Mouse (Mus musculus): Measurements from ENCODE around the gene Ptpra. TPM values are rescaled to one million over a fixed set of nuclear protein-coding genes. Genes with fewer than 3 reads are reported as not detected.
"Not testable (repeated sequence)": the region's sequence is repeated elsewhere in the genome, so short reads cannot be mapped to it uniquely, and the experiment has no call there.

Gene Ptpra
- polyA plus RNA-seq, 1 experiment from 2014 or later = 99.3 TPM

GRCm38 (mm10) chr2:130513907-130514306, 63.8 kb downstream of the Ptpra start:
- H3K9me3 ChIP-seq (ENCODE audit: low read depth, low read length) = no peaks in the 10 kb centered on the region
- ATAC-seq (ENCODE audit: insufficient read depth) (no peak), DNase-seq (no peak)
- H3K27ac ChIP-seq (ENCODE audit: low read depth) = no peak overlapping the region
- WGBS = 92% methylated on average over 8 of the region's 8 CpGs
- no peak overlapping the region for H3K4me2 ChIP-seq
- H3K27me3 ChIP-seq (ENCODE audit: insufficient read depth, low read length) = no peaks in the 10 kb centered on the region
- peaks cover 33% of the 10 kb centered on the region; the same call in 1 of the 2 replicates for H3K36me3 ChIP-seq (ENCODE audit: insufficient read depth)
- H3K4me3 ChIP-seq (ENCODE audit: low read depth, low read length) = no peak overlapping the region
- no peak for TF ChIP-seq CTCF (IDR thresholded peaks at IDR 0.05; ENCODE audit: low read depth)
- H3K9ac ChIP-seq = no peak overlapping the region
- H3K4me1 ChIP-seq (ENCODE audit: insufficient read depth) = no peaks in the 10 kb centered on the region

- WGBS = 75% methylated on average over 5 of the region's 5 CpGs
- no peaks in the 10 kb centered on the region for H3K4me1 ChIP-seq (ENCODE audit: insufficient read depth)
- no peaks in the 10 kb centered on the region for H3K9me3 ChIP-seq (ENCODE audit: low read depth, low read length)
- peaks cover 31% of the 10 kb centered on the region for H3K36me3 ChIP-seq (ENCODE audit: insufficient read depth)
- no peaks in the 10 kb centered on the region for H3K27me3 ChIP-seq (ENCODE audit: insufficient read depth, low read length)
- TF ChIP-seq CTCF (IDR thresholded peaks at IDR 0.05; ENCODE audit: low read depth) = no peak
- no peak overlapping the region for H3K4me2 ChIP-seq
- H3K4me3 ChIP-seq (ENCODE audit: low read depth, low read length) = no peak overlapping the region
- no peak for ATAC-seq (ENCODE audit: insufficient read depth)
- no peak overlapping the region for H3K27ac ChIP-seq (ENCODE audit: low read depth)
- no peak for DNase-seq
- no peak overlapping the region for H3K9ac ChIP-seq
Observed at GRCm38 (mm10) chr2:130515791-130516190, 65.7 kb downstream of the Ptpra start.

- Histone ChIP-seq H3K36me3 (ENCODE audit: insufficient read depth) (peaks cover 58% of the 10 kb centered on the region), H3K9ac (no peak overlapping the region), H3K4me1 (ENCODE audit: insufficient read depth) (no peaks in the 10 kb centered on the region), H3K4me3 (ENCODE audit: low read depth, low read length) (no peak overlapping the region), H3K27me3 (ENCODE audit: insufficient read depth, low read length) (no peaks in the 10 kb centered on the region), H3K27ac (ENCODE audit: low read depth) (no peak overlapping the region), H3K9me3 (ENCODE audit: low read depth, low read length) (no peaks in the 10 kb centered on the region), H3K4me2 (no peak overlapping the region)
- WGBS = 85% methylated on average over 2 of the region's 2 CpGs
- no peak for ATAC-seq (ENCODE audit: insufficient read depth)
- TF ChIP-seq CTCF (IDR thresholded peaks at IDR 0.05; ENCODE audit: low read depth) = no peak
- no peak for DNase-seq
Observed at GRCm38 (mm10) chr2:130521927-130522326, 71.8 kb downstream of the Ptpra start.

- DNase-seq; H3K27me3 ChIP-seq (ENCODE audit: insufficient read depth, low read length); H3K4me2 ChIP-seq; H3K9ac ChIP-seq; ATAC-seq (ENCODE audit: insufficient read depth); H3K27ac ChIP-seq (ENCODE audit: low read depth); H3K9me3 ChIP-seq (ENCODE audit: low read depth, low read length); H3K4me1 ChIP-seq (ENCODE audit: insufficient read depth); H3K4me3 ChIP-seq (ENCODE audit: low read depth, low read length): not testable (repeated sequence)
- peaks cover 42% of the 10 kb centered on the region for H3K36me3 ChIP-seq (ENCODE audit: insufficient read depth)
- 93% methylated on average over 3 of the region's 4 CpGs for WGBS
Observed at GRCm38 (mm10) chr2:130525480-130525879, 75.4 kb downstream of the Ptpra start.

- no peaks in the 10 kb centered on the region for H3K4me1 ChIP-seq (ENCODE audit: insufficient read depth)
- peaks cover 27% of the 10 kb centered on the region; the same call in 1 of the 2 replicates for H3K36me3 ChIP-seq (ENCODE audit: insufficient read depth)
- no peak for TF ChIP-seq CTCF (IDR thresholded peaks at IDR 0.05; ENCODE audit: low read depth)
- WGBS = 85% methylated on average over 6 of the region's 6 CpGs
- no peak overlapping the region for H3K4me3 ChIP-seq (ENCODE audit: low read depth, low read length)
- no peak for DNase-seq
- no peaks in the 10 kb centered on the region for H3K27me3 ChIP-seq (ENCODE audit: insufficient read depth, low read length)
- no peaks in the 10 kb centered on the region for H3K9me3 ChIP-seq (ENCODE audit: low read depth, low read length)
- ATAC-seq (ENCODE audit: insufficient read depth) = no peak
- no peak overlapping the region for H3K4me2 ChIP-seq
- no peak overlapping the region for H3K27ac ChIP-seq (ENCODE audit: low read depth)
- no peak overlapping the region for H3K9ac ChIP-seq
Observed at GRCm38 (mm10) chr2:130528457-130528856, 78.4 kb downstream of the Ptpra start.

GRCm38 (mm10) chr2:130529290-130529689, 79.2 kb downstream of the Ptpra start:
- Histone ChIP-seq H3K4me2 (no peak overlapping the region), H3K9ac (no peak overlapping the region), H3K4me1 (ENCODE audit: insufficient read depth) (no peaks in the 10 kb centered on the region), H3K27me3 (ENCODE audit: insufficient read depth, low read length) (no peaks in the 10 kb centered on the region), H3K4me3 (ENCODE audit: low read depth, low read length) (no peak overlapping the region), H3K36me3 (ENCODE audit: insufficient read depth) (peaks cover 22% of the 10 kb centered on the region; the same call in 1 of the 2 replicates), H3K27ac (ENCODE audit: low read depth) (no peak overlapping the region), H3K9me3 (ENCODE audit: low read depth, low read length) (no peaks in the 10 kb centered on the region)
- ATAC-seq (ENCODE audit: insufficient read depth) (no peak), DNase-seq (no peak)
- 84% methylated on average over 2 of the region's 2 CpGs for WGBS
- no peak for TF ChIP-seq CTCF (IDR thresholded peaks at IDR 0.05; ENCODE audit: low read depth)

GRCm38 (mm10) chr2:130529925-130530324, 79.8 kb downstream of the Ptpra start:
- H3K9ac ChIP-seq = no peak overlapping the region
- H3K4me1 ChIP-seq (ENCODE audit: insufficient read depth) = no peaks in the 10 kb centered on the region
- H3K36me3 ChIP-seq (ENCODE audit: insufficient read depth) = peaks cover 19% of the 10 kb centered on the region; the same call in 1 of the 2 replicates
- H3K27ac ChIP-seq (ENCODE audit: low read depth) = no peak overlapping the region
- TF ChIP-seq CTCF (IDR thresholded peaks at IDR 0.05; ENCODE audit: low read depth) = no peak
- DNase-seq (no peak), ATAC-seq (ENCODE audit: insufficient read depth) (no peak)
- WGBS = 88% methylated on average over 7 of the region's 7 CpGs
- H3K9me3 ChIP-seq (ENCODE audit: low read depth, low read length) = no peaks in the 10 kb centered on the region
- H3K27me3 ChIP-seq (ENCODE audit: insufficient read depth, low read length) = no peaks in the 10 kb centered on the region
- H3K4me2 ChIP-seq = no peak overlapping the region
- no peak overlapping the region for H3K4me3 ChIP-seq (ENCODE audit: low read depth, low read length)

GRCm38 (mm10) chr2:130532201-130532600, 82.1 kb downstream of the Ptpra start:
- peaks cover 11% of the 10 kb centered on the region; the same call in 1 of the 2 replicates for H3K36me3 ChIP-seq (ENCODE audit: insufficient read depth)
- no peak overlapping the region for H3K4me3 ChIP-seq (ENCODE audit: low read depth, low read length)
- no peak for ATAC-seq (ENCODE audit: insufficient read depth)
- no peak overlapping the region for H3K9ac ChIP-seq
- H3K27ac ChIP-seq (ENCODE audit: low read depth) = no peak overlapping the region
- TF ChIP-seq CTCF (IDR thresholded peaks at IDR 0.05; ENCODE audit: low read depth) = no peak
- DNase-seq = no peak
- H3K9me3 ChIP-seq (ENCODE audit: low read depth, low read length) = no peaks in the 10 kb centered on the region
- no peaks in the 10 kb centered on the region for H3K27me3 ChIP-seq (ENCODE audit: insufficient read depth, low read length)
- no peak overlapping the region for H3K4me2 ChIP-seq
- WGBS = 64% methylated on average over 2 of the region's 2 CpGs
- H3K4me1 ChIP-seq (ENCODE audit: insufficient read depth) = no peaks in the 10 kb centered on the region

All from lung, embryonic 14.5 days (tissue).